ENCODE assay signal across 9 mouse cellular contexts in genomic region chr9:37145151-37145615, GRCm38 (mm10). TPM values are rescaled to one million over a fixed set of nuclear protein-coding genes. Genes with fewer than 3 reads are reported as not detected.
DNase-seq lines count a peak whose midpoint lies in the region; ATAC-seq and TF ChIP-seq lines count a peak whose summit lies in the region.
"Had no signal": no experiment of that assay in that cellular context is flagged by ENCODE, and none has a peak within 500 bp of the region (broad histone marks: within the 10 kb centered on the region; RNA-seq: fewer than 3 reads in every experiment).

No protein-coding gene starts in this region.

- H3K4me2 ChIP-seq in intestine, embryonic 16.5 days (ENCODE audit: low read depth, low read length): peak overlapping the region; percentile 95
- H3K4me2 ChIP-seq in lung, embryonic 15.5 days: peak overlapping the region; percentile 96

- TF ChIP-seq CTCF in left cerebral cortex, adult 2 months (IDR thresholded peaks at IDR 0.05): peak; percentile 7; the same call in 1 of the 2 replicates
- TF ChIP-seq CTCF in gastrocnemius, adult 2 months (IDR thresholded peaks at IDR 0.05): peak; percentile 45; the same call in 1 of the 2 replicates
- no peak for TF ChIP-seq CTCF in olfactory bulb, adult 2 months (IDR thresholded peaks at IDR 0.05; ENCODE audit: insufficient read depth, low read depth, low read length)

- intact Hi-C loops in left cerebral cortex, adult 2 months (cut with DNase I): loop anchor here (2.0 to 5.0 kb wide), 3 partner anchors 67 to 248 kb away; no protein-coding TSS in a partner anchor
- intact Hi-C loops in gastrocnemius, adult 2 months (cut with DNase I): loop anchor here (1.0 to 5.0 kb wide), 2 partner anchors 23 to 248 kb away; no protein-coding TSS in a partner anchor

- peak overlapping the region; percentile 92 for H3K4me3 ChIP-seq in left cerebral cortex, adult 2 months
- peak overlapping the region; percentile 77 for H3K4me3 ChIP-seq in gastrocnemius, adult 2 months
- H3K4me3 ChIP-seq in intestine, embryonic 16.5 days (ENCODE audit: low read length): peak overlapping the region; percentile 77
- H3K4me3 ChIP-seq in lung, embryonic 15.5 days: peak overlapping the region; percentile 76
- peak overlapping the region; percentile 93 for H3K4me3 ChIP-seq in olfactory bulb, adult 2 months (ENCODE audit: insufficient read depth, low read depth, low read length)

- DNase-seq in left cerebral cortex, adult 2 months (ENCODE audit: extremely low spot score in 1 of 2, low spot score in 2 of 2): no peak
- DNase-seq in left cerebral cortex, adult 8-10 months (ENCODE audit: low spot score in 2 of 2): no peak
- DNase-seq in brain, adult 2 months (ENCODE audit: low read depth, low spot score): peak; percentile 64
- peak; percentile 83 for DNase-seq in gastrocnemius, adult 2 months
- DNase-seq in frontal cortex, postnatal 10 days (ENCODE audit: low spot score in 2 of 2): no peak

- H3K27me3 ChIP-seq in intestine, embryonic 16.5 days (replicated peaks; ENCODE audit: control insufficient read depth, insufficient read depth, low read length): peaks cover 11% of the 10 kb centered on the region; the same call in 1 of the 2 replicates
- peaks cover 25% of the 10 kb centered on the region for H3K27me3 ChIP-seq in lung, embryonic 15.5 days

- H3K9me3 ChIP-seq in intestine, embryonic 16.5 days (ENCODE audit: control insufficient read depth, low read length): no peaks in the 10 kb centered on the region
- no peaks in the 10 kb centered on the region for H3K9me3 ChIP-seq in lung, embryonic 15.5 days

- 3% methylated on average over 26 of the region's 26 CpGs for WGBS in intestine, embryonic 16.5 days
- 3% methylated on average over 26 of the region's 26 CpGs for WGBS in lung, embryonic 15.5 days
- WGBS in olfactory bulb, adult 2 months: 3% methylated on average over 26 of the region's 26 CpGs

- TF ChIP-seq POLR2A in olfactory bulb, adult 2 months (IDR thresholded peaks at IDR 0.05; ENCODE audit: insufficient read depth, low read depth, low read length): no peak

- H3K36me3 ChIP-seq in intestine, embryonic 16.5 days (ENCODE audit: control insufficient read depth, insufficient read depth, low read length): no peaks in the 10 kb centered on the region
- H3K36me3 ChIP-seq in lung, embryonic 15.5 days: no peaks in the 10 kb centered on the region

- ATAC-seq in intestine, embryonic 16.5 days: no peak
- ATAC-seq in lung, embryonic 15.5 days (ENCODE audit: borderline replicate concordance, extremely low read depth, low FRiP score, low TSS enrichment): no peak
- ATAC-seq: Patski had no signal

- H3K27ac ChIP-seq in left cerebral cortex, adult 2 months: peak overlapping the region; percentile 93
- H3K27ac ChIP-seq in gastrocnemius, adult 2 months: peak overlapping the region; percentile 99
- peak overlapping the region; percentile 97 for H3K27ac ChIP-seq in intestine, embryonic 16.5 days (ENCODE audit: low read length)
- H3K27ac ChIP-seq in lung, embryonic 15.5 days: peak overlapping the region; percentile 97
- H3K27ac ChIP-seq in olfactory bulb, adult 2 months (ENCODE audit: insufficient read depth, low read depth, low read length): peak overlapping the region; percentile 59

- H3K4me1 ChIP-seq in intestine, embryonic 16.5 days (ENCODE audit: control insufficient read depth, insufficient read depth, low read length): peaks cover 28% of the 10 kb centered on the region; the same call in 1 of the 2 replicates
- H3K4me1 ChIP-seq in lung, embryonic 15.5 days: peaks cover 41% of the 10 kb centered on the region
- peaks cover 17% of the 10 kb centered on the region for H3K4me1 ChIP-seq in olfactory bulb, adult 2 months (ENCODE audit: control insufficient read depth, insufficient read depth, low read length)

- peak overlapping the region; percentile 87 for H3K9ac ChIP-seq in intestine, embryonic 16.5 days (ENCODE audit: low read depth, low read length)
- H3K9ac ChIP-seq in lung, embryonic 15.5 days: peak overlapping the region; percentile 94

RNA-seq across cellular contexts. Expression of gene Pknox2, which starts 2.0 kb away (rescaled TPM):
- total RNA-seq in left cerebral cortex, adult 2 months (2021): 10 to 100 TPM; 79.1 to 84.5 TPM
- 10 to 100 TPM; 74.9 to 86.8 (median 78.3) TPM for total RNA-seq in left cerebral cortex, adult 8-10 months (2022)
- 10 to 100 TPM; 35.4 to 40.7 TPM for total RNA-seq in gastrocnemius, adult 2 months (2021)
- polyA plus RNA-seq in intestine, embryonic 16.5 days (2015; fragmentation: Nextera tagmentation; extraction: Ambion mirVana): 7.2 and 8.0 TPM in 2 replicates
- polyA plus RNA-seq in lung, embryonic 15.5 days (2015; fragmentation: Nextera tagmentation; extraction: Ambion mirVana): 10.6 and 11.4 TPM in 2 replicates
- not detected in 2 replicates for polyA plus RNA-seq in olfactory bulb, adult 2 months (2012; ENCODE audit: insufficient read depth, insufficient read length, low replicate concordance, missing spikeins)

Comparison
In these comparisons a context has a peak if more than half of its experiments do, and no peak if none do; other contexts are left out.
1. DNase-seq: peak in brain, adult 2 months (single experiment) and gastrocnemius, adult 2 months (single experiment); none in left cerebral cortex, adult 2 months (0 of 2), left cerebral cortex, adult 8-10 months (0 of 2) and frontal cortex, postnatal 10 days (0 of 2).
2. Peak in every context shown above with its lines, with median percentiles within 50 percentile points of each other: H3K27ac ChIP-seq and H3K4me3 ChIP-seq.